Mouse (Mus musculus): Measurements from ENCODE around the gene Cln5. TPM values are rescaled to one million over a fixed set of nuclear protein-coding genes. Genes with fewer than 3 reads are reported as not detected.

Cln5 gene
- total RNA-seq (2021) = 1 to 10 TPM; 8.7 to 8.9 TPM
- long read RNA-seq, experiment 1, transcript Cln5-201 (4 exons, 2,445 nt) = major isoform, 9 of 11 reads
- long read RNA-seq, experiment 1, partial matches to known transcripts = 2 of 11 reads
- long read RNA-seq, experiment 1, other reads (novel, unspliced or antisense) = 0 of 11 reads
- long read RNA-seq, experiment 2, transcript Cln5-201 (4 exons, 2,445 nt) = major isoform, 9 of 12 reads
- long read RNA-seq, experiment 2, partial matches to known transcripts = 1 of 12 reads
- long read RNA-seq, experiment 2, other reads (novel, unspliced or antisense) = 2 of 12 reads

GRCm38 (mm10) chr14:103069864-103070611 is at the start of gene Cln5:
Cln5 (plus strand) TSS chr14:103070216.
- intact Hi-C loops (cut with DNase I) = loop anchor here (10.0 kb wide), 1 partner anchor 465 kb away; no protein-coding TSS in a partner anchor
- peak; percentile 89 to 95 for DNase-seq

- no peak for DNase-seq
- intact Hi-C loops (cut with DNase I) = no loop called here
Measured at GRCm38 (mm10) chr14:103029203-103029602, 40.8 kb upstream of the Cln5 start.

DNA sequence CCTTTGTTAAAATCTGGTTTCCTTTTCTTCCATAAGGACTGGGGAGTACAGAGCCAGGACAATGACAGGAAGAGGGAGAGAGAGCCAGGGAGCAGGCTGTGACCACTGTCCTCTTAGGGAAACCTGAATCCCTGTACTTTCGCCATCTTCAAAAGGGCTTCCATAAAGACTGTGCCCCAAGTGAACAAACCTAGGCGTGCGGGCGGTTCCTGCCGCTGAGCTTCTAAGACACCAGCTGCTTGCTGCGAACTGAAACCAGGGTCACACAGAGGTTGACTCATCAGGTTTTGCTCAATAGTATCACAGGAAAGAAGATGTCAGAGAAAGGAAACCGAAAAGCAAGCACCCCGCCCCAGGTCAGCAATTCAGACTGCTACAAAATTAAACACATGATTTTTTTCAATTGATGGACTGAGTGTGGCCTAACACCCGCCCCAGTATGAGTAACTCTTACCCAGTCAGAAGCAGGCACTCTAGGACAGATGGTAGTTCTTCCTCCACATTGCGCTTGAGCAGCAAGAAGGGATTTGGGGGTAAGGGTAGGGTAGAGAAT is 36.7 kb upstream of the Cln5 start:
- no peak for DNase-seq
- intact Hi-C loops (cut with DNase I) = no loop called here

GRCm38 (mm10) chr14:103034076-103034475 is 35.9 kb upstream of the Cln5 start:
- intact Hi-C loops (cut with DNase I) = no loop called here
- no peak for DNase-seq

DNA sequence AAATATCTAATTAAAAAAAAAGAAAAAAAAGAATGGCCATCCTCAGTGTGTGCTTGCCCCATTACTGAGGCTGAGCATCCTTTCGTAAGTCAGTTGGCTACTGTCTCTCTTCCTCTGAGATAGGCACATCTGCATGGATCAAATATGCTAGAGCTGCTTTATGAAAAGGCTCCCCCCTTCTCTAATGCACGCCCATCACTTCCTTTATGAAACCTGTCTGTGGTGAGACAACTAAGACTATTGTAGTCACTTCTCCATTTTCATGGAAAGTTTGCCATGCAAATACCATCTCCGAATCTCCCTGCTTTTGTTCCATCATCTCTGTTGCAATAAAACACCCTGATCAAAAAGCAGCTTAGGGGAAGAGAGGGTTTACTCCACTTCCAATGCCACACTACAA is 33.0 kb upstream of the Cln5 start:
- intact Hi-C loops (cut with DNase I) = no loop called here
- no peak for DNase-seq

GRCm38 (mm10) chr14:103046677-103047076 is 23.3 kb upstream of the Cln5 start, which contains the start of gene Acod1:
Acod1 (plus strand) TSS chr14:103046977.
- intact Hi-C loops (cut with DNase I) = no loop called here
- no peak for DNase-seq

GRCm38 (mm10) chr14:103048292-103049086 is 21.5 kb upstream of the Cln5 start:
- DNase-seq = no peak
- intact Hi-C loops (cut with DNase I) = loop anchor here (2.0 kb wide), 1 partner anchor 36 kb away; no protein-coding TSS in a partner anchor

DNA sequence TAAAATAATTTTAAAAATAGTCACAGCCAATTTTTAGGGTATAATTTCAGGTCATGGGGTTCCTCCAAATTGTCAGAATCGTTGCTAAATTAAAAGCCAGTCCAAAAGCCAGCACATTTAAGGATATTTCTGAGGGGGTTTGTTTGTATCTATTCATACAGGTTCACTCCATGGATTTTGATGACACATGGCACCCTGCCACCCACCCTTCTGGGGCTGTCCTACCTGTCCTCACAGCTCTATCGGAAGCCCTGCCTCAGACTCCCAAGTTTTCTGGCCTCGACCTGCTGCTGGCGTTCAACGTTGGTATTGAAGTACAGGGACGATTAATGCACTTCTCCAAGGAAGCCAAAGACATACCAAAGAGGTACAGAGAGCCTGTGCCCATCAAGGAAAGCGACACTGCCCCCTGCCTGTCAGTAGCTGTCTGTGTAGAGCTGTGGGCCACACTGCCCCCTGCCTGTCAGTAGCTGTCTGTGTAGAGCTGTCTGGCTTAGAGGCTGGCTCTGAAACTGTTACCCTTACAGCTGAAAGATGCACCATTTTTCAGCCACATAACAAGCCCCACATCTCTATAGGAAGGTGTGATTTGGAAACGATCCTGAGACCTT is 18.8 kb upstream of the Cln5 start:
- DNase-seq = peak; percentile 65 to 68
- intact Hi-C loops (cut with DNase I) = no loop called here

DNA sequence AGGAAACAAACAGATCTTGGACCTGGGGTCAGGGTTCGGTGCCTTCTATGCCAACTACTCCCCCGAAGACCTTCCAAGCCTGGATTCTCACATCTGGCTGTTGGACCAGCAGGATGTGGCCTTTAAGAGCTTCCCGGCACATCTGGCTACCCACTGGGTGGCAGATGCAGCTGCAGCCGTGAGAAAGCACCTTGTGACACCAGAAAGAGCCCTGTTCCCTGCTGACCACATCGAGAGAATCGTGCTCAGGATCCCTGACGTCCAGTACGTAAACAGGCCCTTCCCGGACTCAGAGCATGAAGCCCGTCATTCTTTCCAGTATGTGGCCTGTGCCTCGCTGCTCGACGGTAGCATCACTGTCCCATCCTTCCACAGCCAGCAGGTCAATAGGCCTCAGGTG is 15.3 kb upstream of the Cln5 start:
- DNase-seq = no peak
- intact Hi-C loops (cut with DNase I) = no loop called here

GRCm38 (mm10) chr14:103056601-103057000 is 13.4 kb upstream of the Cln5 start:
- DNase-seq = no peak
- intact Hi-C loops (cut with DNase I) = no loop called here

DNA sequence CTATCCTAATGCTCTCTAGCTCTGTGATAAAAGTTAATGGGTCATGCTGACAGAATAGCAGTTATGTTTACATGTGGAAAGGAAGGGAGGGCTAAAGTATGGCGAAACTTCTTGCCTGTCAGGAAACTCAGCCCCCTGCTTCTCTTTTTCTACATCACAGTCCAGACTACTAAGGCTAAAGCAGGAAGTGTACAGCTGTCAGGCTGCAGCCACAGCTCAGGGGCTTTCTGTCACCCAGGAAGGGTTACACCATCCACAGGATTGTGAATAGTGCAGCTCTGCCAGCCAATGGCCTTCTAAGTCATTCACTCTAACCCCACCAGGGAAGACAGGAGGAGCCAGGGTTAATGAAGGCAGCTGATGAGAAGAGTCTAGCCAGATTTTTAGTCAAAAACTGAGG is 11.0 kb upstream of the Cln5 start:
- DNase-seq = no peak
- intact Hi-C loops (cut with DNase I) = no loop called here

- no peak for DNase-seq
- intact Hi-C loops (cut with DNase I) = no loop called here
Measured at GRCm38 (mm10) chr14:103059495-103059894, 10.5 kb upstream of the Cln5 start.

DNA sequence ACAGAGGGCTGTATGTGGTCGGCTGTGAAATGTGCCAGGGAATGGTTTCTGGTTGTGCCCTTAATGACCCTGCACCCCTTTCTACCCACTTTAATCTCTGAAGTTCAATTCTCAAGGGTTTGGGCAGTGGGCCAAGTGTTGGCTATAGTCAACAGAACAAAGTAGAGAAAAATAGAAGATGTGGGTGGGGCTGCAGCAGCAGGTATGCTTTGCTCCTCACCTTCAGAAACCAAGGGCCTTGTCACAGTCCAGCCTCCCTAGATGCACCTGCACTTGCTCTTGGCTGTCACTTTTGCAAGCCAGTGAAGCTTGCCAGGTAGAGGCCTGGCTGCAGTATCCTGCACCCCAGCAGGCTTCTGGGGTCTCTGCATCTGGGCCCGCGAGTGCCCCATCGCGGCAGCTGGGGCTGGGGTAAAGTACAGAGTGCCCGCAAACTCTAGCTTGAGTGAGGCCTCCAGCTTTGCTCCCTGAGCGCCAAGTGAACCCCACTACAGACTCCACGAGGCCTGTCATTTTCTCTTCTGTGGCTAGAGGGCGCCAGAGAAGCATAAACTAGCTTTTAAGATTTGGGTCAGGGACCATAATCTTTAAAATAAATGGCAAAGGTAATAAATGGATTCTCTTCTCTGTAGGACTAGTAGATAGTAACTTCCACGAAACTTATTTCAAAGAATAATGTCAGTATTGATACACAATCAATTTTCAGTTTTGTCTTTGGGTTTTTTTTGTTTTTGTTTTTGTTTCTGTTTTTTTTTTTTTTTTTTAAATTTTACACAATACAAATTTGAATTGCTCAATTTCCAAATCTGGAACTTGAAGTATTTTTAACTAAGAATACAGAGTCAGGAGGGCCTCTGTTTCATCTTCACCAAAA is 4.5 kb upstream of the Cln5 start:
- peak; percentile 63 to 69 for DNase-seq

GRCm38 (mm10) chr14:103069465-103069863 is 552 bp upstream of the Cln5 start:
- no peak for DNase-seq
- intact Hi-C loops (cut with DNase I) = loop anchor here (10.0 kb wide), 1 partner anchor 465 kb away; no protein-coding TSS in a partner anchor

More for the DNA sequence above, 4.5 kb upstream of the Cln5 start:
- intact Hi-C loops (cut with DNase I) = loop anchor here (10.0 kb wide), 1 partner anchor 469 kb away; no protein-coding TSS in a partner anchor

GRCm38 (mm10) chr14:103070790-103071189 is 774 bp downstream of the Cln5 start:
- DNase-seq = no peak
- intact Hi-C loops (cut with DNase I) = no loop called here

DNA sequence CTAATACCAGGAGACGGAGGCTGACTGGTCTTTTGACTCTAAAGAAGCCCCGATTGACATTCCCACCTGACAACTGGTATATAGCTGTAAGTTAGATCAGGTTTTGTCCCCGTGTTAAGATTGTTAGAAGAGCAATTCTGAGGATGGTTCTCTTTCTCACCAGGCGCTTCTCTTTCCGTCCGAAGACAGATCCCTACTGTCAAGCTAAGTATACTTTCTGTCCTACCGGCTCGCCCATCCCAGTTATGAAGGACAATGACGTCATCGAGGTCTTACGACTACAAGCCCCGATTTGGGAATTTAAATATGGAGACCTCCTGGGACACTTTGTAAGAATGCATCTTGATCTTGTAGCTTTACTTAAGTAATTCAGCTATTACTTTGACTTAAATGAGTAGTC is 1.5 kb downstream of the Cln5 start:
- intact Hi-C loops (cut with DNase I) = no loop called here
- DNase-seq = no peak

DNA sequence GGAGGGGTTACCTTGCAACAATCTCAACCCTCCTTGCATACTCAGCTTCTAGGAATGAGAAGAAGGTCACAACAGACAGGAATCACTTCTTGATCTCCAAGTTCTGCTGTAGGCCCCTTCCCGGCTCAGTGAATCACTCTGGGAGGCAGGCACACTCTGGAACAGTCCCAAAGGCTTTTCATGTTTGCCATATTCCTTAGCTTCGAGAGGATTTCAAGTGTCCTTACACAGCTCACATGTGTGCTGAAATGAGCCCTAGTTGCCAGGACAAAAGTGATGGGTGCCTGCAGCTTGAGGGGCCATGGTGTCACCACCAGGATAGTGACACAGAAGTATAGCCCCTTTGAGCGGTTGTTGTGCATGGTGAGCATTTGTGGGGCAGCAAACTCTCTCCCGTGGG is 2.7 kb downstream of the Cln5 start:
- intact Hi-C loops (cut with DNase I) = no loop called here
- DNase-seq = no peak

GRCm38 (mm10) chr14:103073825-103074224 is 3.8 kb downstream of the Cln5 start:
- intact Hi-C loops (cut with DNase I) = no loop called here

DNA sequence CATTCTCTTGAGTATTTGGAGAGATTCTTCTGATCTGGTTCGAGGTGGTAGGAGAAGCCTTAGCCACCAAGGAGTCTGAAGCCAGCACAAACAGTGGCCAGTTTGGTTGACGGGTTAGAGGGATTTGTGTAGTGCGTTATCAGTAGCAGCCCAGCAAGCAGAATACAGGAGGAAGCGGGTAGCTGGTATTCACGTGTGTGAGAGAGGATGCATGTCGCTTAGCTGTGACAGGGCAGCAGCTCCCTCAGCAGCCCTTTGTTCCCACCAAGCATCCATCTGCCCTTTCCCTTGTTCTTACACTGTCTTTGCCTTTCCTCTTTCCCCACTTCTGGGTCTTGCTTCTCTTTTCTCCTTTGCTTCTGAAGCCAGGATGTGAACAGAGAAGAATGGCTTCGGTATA is 5.2 kb downstream of the Cln5 start:
- no peak for DNase-seq
- intact Hi-C loops (cut with DNase I) = no loop called here

More at GRCm38 (mm10) chr14:103073825-103074224, 3.8 kb downstream of the Cln5 start:
- no peak for DNase-seq

Data from gastrocnemius, postnatal 36 days (tissue).